27 mouse cellular contexts compared by ENCODE assay signal in genomic region chr13:92928551-92928950, GRCm38 (mm10).
DNase-seq lines count a peak whose midpoint lies in the region; ATAC-seq lines count a peak whose summit lies in the region.
"Had no signal": no experiment of that assay in that cellular context is flagged by ENCODE, and none has a peak within 500 bp of the region (broad histone marks: within the 10 kb centered on the region; RNA-seq: fewer than 3 reads in every experiment).

No protein-coding gene starts in this region.

- H3K36me3 ChIP-seq in heart, embryonic 12.5 days = no peaks in the 10 kb centered on the region
- H3K36me3 ChIP-seq in heart, embryonic 15.5 days = no peaks in the 10 kb centered on the region
- no peaks in the 10 kb centered on the region for H3K36me3 ChIP-seq in intestine, embryonic 14.5 days (ENCODE audit: control insufficient read depth, insufficient read depth, low read length)
- H3K36me3 ChIP-seq in intestine, embryonic 16.5 days (ENCODE audit: control insufficient read depth, insufficient read depth, low read length) = no peaks in the 10 kb centered on the region
- H3K36me3 ChIP-seq: forebrain, embryonic 10.5 days; kidney, embryonic 15.5 days had no signal

- no peak overlapping the region for H3K4me2 ChIP-seq in heart, embryonic 12.5 days
- no peak overlapping the region for H3K4me2 ChIP-seq in heart, embryonic 15.5 days
- no peak overlapping the region for H3K4me2 ChIP-seq in intestine, embryonic 14.5 days (ENCODE audit: low read length)
- no peak overlapping the region for H3K4me2 ChIP-seq in intestine, embryonic 16.5 days (ENCODE audit: low read depth, low read length)
- H3K4me2 ChIP-seq: forebrain, embryonic 13.5 days; hindbrain, embryonic 14.5 days; kidney, embryonic 15.5 days had no signal

- intact Hi-C loops in heart, postnatal 25 days (cut with DNase I) = no loop called here

- H3K4me3 ChIP-seq in heart, embryonic 12.5 days = no peak overlapping the region
- H3K4me3 ChIP-seq in heart, embryonic 15.5 days = no peak overlapping the region
- no peak overlapping the region for H3K4me3 ChIP-seq in intestine, embryonic 14.5 days (ENCODE audit: low read depth, low read length)
- no peak overlapping the region for H3K4me3 ChIP-seq in intestine, embryonic 16.5 days (ENCODE audit: low read length)
- H3K4me3 ChIP-seq: forebrain, embryonic 10.5 days; forebrain, embryonic 13.5 days; kidney, embryonic 15.5 days had no signal

- H3K4me1 ChIP-seq in heart, embryonic 12.5 days (replicated peaks) = peaks cover 27% of the 10 kb centered on the region
- H3K4me1 ChIP-seq in heart, embryonic 15.5 days (replicated peaks) = peaks cover 14% of the 10 kb centered on the region
- no peaks in the 10 kb centered on the region for H3K4me1 ChIP-seq in intestine, embryonic 14.5 days (replicated peaks; ENCODE audit: control insufficient read depth, insufficient read depth, low read length)
- H3K4me1 ChIP-seq in intestine, embryonic 16.5 days (ENCODE audit: control insufficient read depth, insufficient read depth, low read length) = no peaks in the 10 kb centered on the region
- H3K4me1 ChIP-seq: forebrain, embryonic 10.5 days; forebrain, embryonic 13.5 days; kidney, embryonic 15.5 days had no signal

- peak; percentile 45; the same call in 1 of the 2 replicates for ATAC-seq in heart, embryonic 12.5 days (ENCODE audit: insufficient number of reproducible peaks, low FRiP score)
- peak; percentile 86 for ATAC-seq in heart, embryonic 15.5 days (replicated peaks; ENCODE audit: insufficient number of reproducible peaks, insufficient read depth, low FRiP score, low read depth)
- no peak for ATAC-seq in intestine, embryonic 14.5 days (replicated peaks; ENCODE audit: low FRiP score, low TSS enrichment, low read depth)
- no peak for ATAC-seq in intestine, embryonic 16.5 days
- ATAC-seq: activated CD4-positive, CD25-positive, alpha-beta regulatory T cell, adult 4 months; forebrain, embryonic 13.5 days; forebrain, embryonic 16.5 days; hindbrain, postnatal 0 days; inflammation-experienced regulatory T-cells, adult 6 months had no signal

- peak overlapping the region; percentile 44 for H3K27ac ChIP-seq in heart, embryonic 12.5 days (ENCODE audit: poor library complexity, severe bottlenecking)
- peak overlapping the region; percentile 64 for H3K27ac ChIP-seq in heart, embryonic 15.5 days
- no peak overlapping the region for H3K27ac ChIP-seq in intestine, embryonic 14.5 days (ENCODE audit: low read depth)
- H3K27ac ChIP-seq in intestine, embryonic 16.5 days (ENCODE audit: low read length) = no peak overlapping the region
- H3K27ac ChIP-seq: forebrain, embryonic 10.5 days; forebrain, embryonic 13.5 days; hindbrain, embryonic 14.5 days; hindbrain, postnatal 0 days; kidney, embryonic 15.5 days had no signal

- no peak overlapping the region for H3K9ac ChIP-seq in heart, embryonic 12.5 days
- no peak overlapping the region for H3K9ac ChIP-seq in heart, embryonic 15.5 days
- H3K9ac ChIP-seq in intestine, embryonic 14.5 days (ENCODE audit: low read length) = no peak overlapping the region
- H3K9ac ChIP-seq in intestine, embryonic 16.5 days (ENCODE audit: low read depth, low read length) = no peak overlapping the region
- H3K9ac ChIP-seq: forebrain, embryonic 13.5 days; hindbrain, embryonic 14.5 days; kidney, embryonic 15.5 days had no signal

- H3K9me3 ChIP-seq in heart, embryonic 12.5 days (replicated peaks) = 0 out of 2 replicates have a peak, but pooled peaks cover 7% of the 10 kb centered on the region
- H3K9me3 ChIP-seq in heart, embryonic 15.5 days (replicated peaks) = no peaks in the 10 kb centered on the region
- H3K9me3 ChIP-seq in intestine, embryonic 14.5 days (ENCODE audit: control insufficient read depth, low read length) = no peaks in the 10 kb centered on the region
- no peaks in the 10 kb centered on the region for H3K9me3 ChIP-seq in intestine, embryonic 16.5 days (ENCODE audit: control insufficient read depth, low read length)
- H3K9me3 ChIP-seq: forebrain, embryonic 10.5 days; forebrain, embryonic 13.5 days; kidney, embryonic 15.5 days had no signal

- no peaks in the 10 kb centered on the region for H3K27me3 ChIP-seq in heart, embryonic 12.5 days (replicated peaks)
- no peaks in the 10 kb centered on the region for H3K27me3 ChIP-seq in heart, embryonic 15.5 days
- H3K27me3 ChIP-seq in intestine, embryonic 14.5 days (replicated peaks; ENCODE audit: control insufficient read depth, insufficient read depth, low read length) = 0 out of 2 replicates have a peak, but pooled peaks cover 2% of the 10 kb centered on the region
- H3K27me3 ChIP-seq in intestine, embryonic 16.5 days (replicated peaks; ENCODE audit: control insufficient read depth, insufficient read depth, low read length) = no peaks in the 10 kb centered on the region
- H3K27me3 ChIP-seq: forebrain, embryonic 13.5 days; kidney, embryonic 15.5 days had no signal

- 2% methylated on average over 1 of the region's 1 CpGs for WGBS in heart, embryonic 12.5 days
- 3% methylated on average over 1 of the region's 1 CpGs for WGBS in heart, embryonic 15.5 days
- WGBS in intestine, embryonic 14.5 days = 64% methylated on average over 1 of the region's 1 CpGs
- 73% methylated on average over 1 of the region's 1 CpGs for WGBS in intestine, embryonic 16.5 days

- peak; percentile 72 for DNase-seq in heart, adult 11 months
- no peak for DNase-seq in heart, adult 9 months (ENCODE audit: low spot score in 2 of 2)
- DNase-seq in heart, postnatal 25 days (ENCODE audit: low spot score) = no peak
- no peak for DNase-seq in heart, adult 18-20 months
- peak; percentile 15 for DNase-seq in intestine, embryonic 14.5 days (ENCODE audit: low spot score)
- DNase-seq: adrenal gland, adult 8-10 months; adrenal gland, postnatal 25 days; cerebellum, adult 11-12 months; cerebellum, adult 8-10 months; cerebellum, postnatal 10 days; cerebellum, postnatal 36 days; embryo, embryonic 11 days; gastrocnemius, postnatal 10 days; gastrocnemius, postnatal 36 days; kidney, adult 11 months; kidney, adult 8-10 months had no signal

Comparison
In these comparisons a context has a peak if more than half of its experiments do, and no peak if none do; other contexts are left out.
1. DNase-seq: peak in heart, adult 11 months (single experiment) and intestine, embryonic 14.5 days (single experiment); none in heart, adult 9 months (0 of 2), heart, postnatal 25 days (single experiment) and heart, adult 18-20 months (0 of 2).
2. ATAC-seq: peak in heart, embryonic 12.5 days (single experiment) and heart, embryonic 15.5 days (single experiment); none in intestine, embryonic 14.5 days (single experiment) and intestine, embryonic 16.5 days (single experiment).
3. H3K27ac ChIP-seq: peak in heart, embryonic 12.5 days (single experiment) and heart, embryonic 15.5 days (single experiment); none in intestine, embryonic 14.5 days (single experiment) and intestine, embryonic 16.5 days (single experiment).